Comparison of ENCODE assay signal across 8 mouse cellular contexts in the genomic region with DNA sequence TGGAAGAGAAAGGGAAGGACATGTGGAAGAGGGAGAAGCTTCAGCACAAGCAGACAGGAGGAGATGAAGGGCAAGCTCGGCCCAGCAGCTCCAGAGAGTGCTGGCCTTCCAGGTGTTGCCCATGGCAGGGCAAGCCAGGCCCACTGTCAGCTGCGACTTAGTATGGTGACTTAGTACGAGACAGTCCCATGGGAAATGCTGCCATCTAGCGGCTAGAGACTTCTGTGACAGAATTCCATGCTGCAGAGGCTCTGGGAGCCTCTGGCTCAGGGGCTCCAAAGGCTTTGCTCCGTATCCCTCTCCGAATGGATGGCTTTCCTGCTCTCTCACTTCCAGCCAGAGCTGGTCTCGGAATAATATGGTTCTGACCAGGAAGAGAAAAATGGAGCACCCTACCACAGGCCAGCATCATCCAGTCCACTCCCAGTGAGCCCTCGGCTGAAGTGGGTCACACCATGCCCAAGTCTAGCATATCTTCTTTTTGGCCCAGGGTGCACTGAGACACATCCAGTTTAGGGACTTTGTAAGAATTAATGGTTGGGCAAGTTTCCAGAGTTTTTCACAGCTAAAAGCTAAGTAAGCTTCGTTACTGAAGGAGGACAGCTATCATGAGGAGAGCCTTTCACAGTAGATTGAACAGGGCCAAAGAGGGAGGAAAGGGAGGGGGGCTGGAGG. TPM values are rescaled to one million over a fixed set of nuclear protein-coding genes. Genes with fewer than 3 reads are reported as not detected.
DNase-seq lines count a peak whose midpoint lies in the region; ATAC-seq lines count a peak whose summit lies in the region.

No protein-coding gene starts in this region.

- H3K27me3 ChIP-seq in hindbrain, embryonic 13.5 days: no peaks in the 10 kb centered on the region

- DNase-seq in MN1 (ENCODE audit: low spot score): peak; percentile 84
- peak; percentile 81 for DNase-seq in cerebellum, adult 8-10 months
- peak; percentile 89 to 90 for DNase-seq in layer of hippocampus, postnatal 10 days (ENCODE audit: low spot score in 2 of 2)
- peak; percentile 90 for DNase-seq in lung, postnatal 14 days
- peak; percentile 84 for DNase-seq in retina, postnatal 7 days (ENCODE audit: low read depth, low spot score)
- DNase-seq in urinary bladder, adult 18-20 months (ENCODE audit: low spot score in 2 of 2): peak; percentile 24 to 59

- no peak overlapping the region for H3K9ac ChIP-seq in hindbrain, embryonic 13.5 days

- ATAC-seq in frontal cortex, adult (ENCODE audit: low TSS enrichment): peak; percentile 82
- peak; percentile 62; the same call in 1 of the 2 replicates for ATAC-seq in hindbrain, embryonic 13.5 days (ENCODE audit: low FRiP score)

- no peaks in the 10 kb centered on the region for H3K9me3 ChIP-seq in hindbrain, embryonic 13.5 days

- no peaks in the 10 kb centered on the region for H3K4me1 ChIP-seq in hindbrain, embryonic 13.5 days (replicated peaks)

- no peak overlapping the region for H3K4me3 ChIP-seq in hindbrain, embryonic 13.5 days

- no peak overlapping the region for H3K4me2 ChIP-seq in hindbrain, embryonic 13.5 days

- WGBS in hindbrain, embryonic 13.5 days: 28% methylated on average over 9 of the region's 9 CpGs

- H3K36me3 ChIP-seq in hindbrain, embryonic 13.5 days: peaks cover 82% of the 10 kb centered on the region

- no peak overlapping the region for H3K27ac ChIP-seq in hindbrain, embryonic 13.5 days

RNA-seq across cellular contexts. Expression of gene Clec2l, which starts 32.6 kb away (rescaled TPM):
- 8.9 and 11.2 TPM in 2 replicates for polyA plus RNA-seq in hindbrain, embryonic 13.5 days (2015; fragmentation: Nextera tagmentation; extraction: Ambion mirVana)
- total RNA-seq in layer of hippocampus, postnatal 10 days (2021): 100 to 1,000 TPM; 113 to 119 TPM

RNA-seq across cellular contexts. Expression of gene Klrg2, which starts 58.5 kb away (rescaled TPM):
- polyA plus RNA-seq in hindbrain, embryonic 13.5 days (2015; fragmentation: Nextera tagmentation; extraction: Ambion mirVana): 0.05 and 0.14 TPM in 2 replicates
- 1 to 10 TPM; 1.0 to 1.1 TPM for total RNA-seq in layer of hippocampus, postnatal 10 days (2021)
